Mouse (Mus musculus) bone marrow macrophage, adult 2 months (primary cell): ENCODE measurements around the gene Dcx.

ENCODE experiments used
- CTCF ChIP-seq: IDR thresholded peaks from 2 replicates; pipeline ENCODE4 v1.5.1; 2012; ENCODE audit warnings: low read depth, mild to moderate bottlenecking, low read length, moderate library complexity
- POLR2A ChIP-seq: IDR thresholded peaks from 2 replicates; pipeline ENCODE4 v1.6.1; 2012; ENCODE audit warnings: mild to moderate bottlenecking, low read depth, low read length, borderline replicate concordance

DNA sequence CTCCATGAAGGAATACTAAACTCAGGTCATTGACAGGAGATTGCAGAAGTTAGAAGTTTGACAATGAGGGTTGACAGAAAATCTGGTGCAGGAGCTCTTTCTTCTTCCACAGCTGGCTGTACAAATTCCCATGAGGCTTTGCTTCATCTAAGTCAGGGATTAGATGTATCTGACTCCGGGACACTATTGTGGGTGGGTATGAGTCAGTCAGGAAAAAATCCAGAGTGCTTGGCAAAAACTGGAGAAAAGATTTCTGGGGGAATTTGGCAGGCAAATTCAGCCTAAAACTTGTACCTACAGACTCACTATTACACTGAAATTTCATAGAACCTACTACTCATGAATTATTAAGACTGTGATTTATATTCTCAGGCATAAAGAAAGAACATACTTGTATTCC, 117.2 kb downstream of the Dcx start:
- TF ChIP-seq CTCF (no peak), POLR2A (no peak)
